Mouse (Mus musculus) layer of hippocampus, postnatal 25 days (tissue): ENCODE data around the gene Itgae. TPM values are rescaled to one million over a fixed set of nuclear protein-coding genes. Genes with fewer than 3 reads are reported as not detected.

ENCODE experiments used
- DNase-seq, 2 experiments: peaks; one replicate each; pipeline ENCODE4 v3.0.0; 2022; ENCODE audit warnings: mixed read lengths in 2 of 2, low spot score in 1 of 2; ENCODE audit errors: extremely low spot score in 1 of 2
- total RNA-seq, 2 experiments: library from RNA; stranded (reverse); gene quantifications; 2 replicates each; pipeline ENCODE4 v1.2.3; 2021

Itgae gene
- total RNA-seq: under 1 TPM; 0.12 to 0.15 TPM

DNA sequence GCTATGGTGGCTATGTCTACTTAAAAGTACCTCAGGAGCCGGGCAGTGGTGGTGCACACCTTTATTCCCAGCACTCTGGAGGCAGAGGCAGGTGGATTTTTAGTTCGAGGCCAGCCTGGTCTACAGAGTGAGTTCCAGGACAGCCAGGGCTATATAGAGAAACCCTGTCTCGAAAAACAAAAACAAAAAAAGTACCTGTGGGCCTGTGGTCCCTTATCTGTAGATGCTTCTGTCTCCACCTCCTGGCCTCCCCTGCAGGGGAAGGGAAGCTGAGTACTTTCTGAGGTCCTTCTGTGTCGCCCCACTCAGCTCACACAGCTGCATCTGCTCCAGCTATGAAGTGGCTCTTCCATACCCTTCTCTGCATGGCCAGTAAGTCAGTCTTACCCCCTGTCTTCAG, at the start of gene Itgae:
Gene Itgae, plus strand, starts transcription at position 301 of the 400 bp plus-strand sequence.
- DNase-seq: no peak

DNA sequence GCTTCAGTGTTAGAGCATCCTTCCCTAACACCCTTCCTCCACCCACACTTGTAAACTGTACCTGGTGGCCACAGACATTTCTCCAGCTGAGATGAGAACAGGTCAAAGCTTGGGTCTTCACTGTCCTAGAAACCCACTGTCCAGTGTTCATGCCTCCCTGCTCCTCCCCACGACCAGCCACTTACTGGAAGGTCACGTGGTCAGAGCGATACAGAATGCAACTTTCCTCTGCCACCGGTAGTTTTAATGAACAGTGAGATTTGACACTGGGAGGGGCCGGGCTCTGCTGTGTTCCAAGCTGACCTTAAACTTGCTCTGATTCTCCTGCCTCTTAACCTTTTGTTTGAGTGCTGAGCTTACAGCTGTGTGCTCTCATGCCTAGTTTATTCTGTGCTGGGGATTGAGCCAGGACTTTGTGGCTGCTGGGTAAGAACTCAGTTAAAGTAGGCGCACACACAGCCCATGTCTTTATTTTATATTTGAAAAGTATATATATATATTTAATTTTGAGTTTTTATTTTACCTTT, 46.1 kb upstream of the Itgae start:
- DNase-seq: no peak

- no peak for DNase-seq
Measured at GRCm38 (mm10) chr11:73044789-73045188, 45.6 kb upstream of the Itgae start.

- DNase-seq: peak; percentile 86 to 95
Measured at GRCm38 (mm10) chr11:73047542-73047996, 42.8 kb upstream of the Itgae start, which contains the start of gene Ncbp3. Gene Ncbp3 (plus strand): TSS chr11:73047783.

GRCm38 (mm10) chr11:73048030-73048876, 42.1 kb upstream of the Itgae start:
- no peak for DNase-seq

DNA sequence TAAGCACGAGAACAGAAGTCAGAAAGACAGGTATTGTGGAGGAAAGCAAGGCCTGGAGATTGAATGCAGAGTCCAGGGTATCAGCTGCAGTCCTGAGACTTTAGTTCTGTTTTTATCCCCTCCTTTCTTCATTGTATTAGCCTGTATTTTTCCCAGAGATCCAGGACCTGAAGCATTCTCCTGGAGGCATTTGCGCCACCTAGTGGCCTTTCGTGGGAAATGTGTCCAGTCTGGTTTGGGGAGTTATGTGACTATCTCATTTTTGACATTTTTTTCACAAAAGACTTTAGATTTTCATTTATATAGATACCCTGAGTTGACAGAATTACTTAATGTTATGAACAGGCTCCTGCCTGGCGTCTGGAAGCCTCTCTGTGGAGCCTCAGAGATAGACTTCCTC, 41.0 kb upstream of the Itgae start:
- DNase-seq: peak; percentile 63 to 83

- no peak for DNase-seq
Measured at GRCm38 (mm10) chr11:73052795-73053194, 37.6 kb upstream of the Itgae start.

DNA sequence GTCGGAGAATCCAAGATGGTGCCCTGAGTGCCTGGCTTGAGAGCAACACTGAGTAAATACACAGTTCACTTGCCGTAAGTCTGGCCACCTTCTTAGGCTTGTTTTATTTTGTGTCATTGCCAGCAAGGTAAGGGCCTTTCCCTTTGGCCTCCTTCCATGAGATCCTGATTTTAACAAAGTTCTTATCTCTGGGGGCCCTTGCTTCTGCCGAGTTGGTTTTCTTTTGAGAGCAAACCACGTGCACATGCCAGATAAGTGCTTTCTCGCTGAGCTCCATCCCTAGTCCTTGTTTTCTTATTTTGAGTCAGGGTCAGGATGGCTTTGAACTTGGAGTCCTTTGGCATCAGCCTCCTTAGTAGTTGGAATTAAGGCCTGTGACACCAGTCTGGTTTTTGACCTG, 32.7 kb upstream of the Itgae start:
- DNase-seq: no peak

DNA sequence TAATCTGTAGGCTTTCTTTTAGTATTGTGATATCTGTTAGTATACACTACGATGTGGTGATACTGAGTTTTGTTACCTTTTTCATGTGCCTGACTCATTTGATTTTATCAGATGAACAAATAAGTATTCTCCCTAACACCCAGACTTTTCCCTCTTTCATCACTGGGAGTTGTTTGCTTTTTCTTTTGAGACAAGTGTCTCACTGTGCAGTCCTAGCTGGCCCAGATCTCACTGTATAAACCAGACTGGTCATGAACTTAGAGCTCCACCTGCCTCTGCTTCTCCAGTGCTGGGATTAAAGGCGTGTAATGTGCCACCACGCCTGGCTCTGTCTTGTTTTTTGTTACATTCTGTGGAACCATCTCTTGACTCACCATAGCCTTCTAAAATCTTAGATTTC, 30.8 kb upstream of the Itgae start:
- DNase-seq: no peak

DNA sequence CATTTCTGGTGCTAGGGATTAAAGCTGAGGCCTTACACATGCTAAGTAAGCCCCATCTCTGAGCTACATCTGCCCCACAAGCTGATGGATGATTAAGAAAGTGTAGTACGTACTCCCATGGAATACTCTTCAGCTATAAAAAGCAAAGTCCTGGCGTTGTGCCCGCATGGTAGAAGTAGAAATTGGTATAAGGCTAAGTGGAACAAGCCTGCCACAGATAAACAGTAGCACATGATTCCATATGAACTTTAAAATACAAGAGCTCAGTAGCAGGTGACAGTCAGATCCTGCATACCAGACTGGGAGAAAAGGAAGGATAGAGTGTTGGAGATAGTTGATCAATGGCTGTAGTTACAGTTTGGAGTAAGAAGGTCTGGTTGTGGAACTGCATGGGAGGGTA, 29.0 kb upstream of the Itgae start:
- DNase-seq: no peak

- DNase-seq: peak in 1 of 2 experiments; percentile 66
Measured at GRCm38 (mm10) chr11:73071839-73072238, 18.5 kb upstream of the Itgae start.

DNA sequence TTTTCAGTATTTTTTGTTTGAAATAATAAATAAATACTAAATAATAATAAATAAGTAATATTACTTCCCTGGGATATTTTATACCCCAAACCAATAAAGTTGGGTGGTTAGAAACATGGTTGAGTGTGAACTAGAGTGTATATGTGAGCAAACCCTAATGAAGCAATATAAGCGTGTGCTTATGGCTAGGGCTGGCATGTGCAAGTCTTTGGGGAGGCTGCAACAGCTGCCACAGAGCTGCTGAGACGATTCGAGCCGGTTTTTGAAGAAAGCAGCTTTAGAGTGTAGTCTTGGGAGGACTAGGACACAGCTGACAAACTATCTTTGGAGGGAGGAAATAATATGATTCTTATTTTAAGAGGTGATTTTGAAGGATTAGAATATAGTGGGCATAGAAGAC, 14.1 kb upstream of the Itgae start:
- no peak for DNase-seq

GRCm38 (mm10) chr11:73076733-73077132, 13.7 kb upstream of the Itgae start:
- DNase-seq: no peak

GRCm38 (mm10) chr11:73077211-73077720, 13.1 kb upstream of the Itgae start:
- no peak for DNase-seq

- DNase-seq: no peak
Measured at GRCm38 (mm10) chr11:73078615-73079014, 11.8 kb upstream of the Itgae start.

GRCm38 (mm10) chr11:73080306-73080705, 10.1 kb upstream of the Itgae start:
- DNase-seq: no peak

- no peak for DNase-seq
Measured at GRCm38 (mm10) chr11:73084303-73084702, 6.1 kb upstream of the Itgae start.

- peak; percentile 20 to 29 for DNase-seq
Measured at GRCm38 (mm10) chr11:73084804-73085231, 5.6 kb upstream of the Itgae start.

GRCm38 (mm10) chr11:73085391-73085790, 5.0 kb upstream of the Itgae start:
- no peak for DNase-seq

GRCm38 (mm10) chr11:73087700-73088480, 2.5 kb upstream of the Itgae start:
- no peak for DNase-seq

- no peak for DNase-seq
Measured at GRCm38 (mm10) chr11:73090826-73091225, 443 bp downstream of the Itgae start.
